Mouse (Mus musculus) thymus, postnatal 14 days (tissue): ENCODE data around the gene Olfr1360.

ENCODE experiments used
- DNase-seq: peaks from one replicate; pipeline ENCODE4 v3.0.0; 2021

Olfr1360 gene

GRCm38 (mm10) chr13:21642418-21642817 lies 34.8 kb downstream of the Olfr1360 start, which contains the start of gene Olfr11:
Gene Olfr11, minus strand, starts transcription at chr13:21642518.
- no peak for DNase-seq
